Mouse (Mus musculus): ENCODE measurements around the gene 1810049J17Rik.
A peak's percentile ranks its signal among the peaks of the same experiment; 100 is the strongest.

1810049J17Rik gene

DNA sequence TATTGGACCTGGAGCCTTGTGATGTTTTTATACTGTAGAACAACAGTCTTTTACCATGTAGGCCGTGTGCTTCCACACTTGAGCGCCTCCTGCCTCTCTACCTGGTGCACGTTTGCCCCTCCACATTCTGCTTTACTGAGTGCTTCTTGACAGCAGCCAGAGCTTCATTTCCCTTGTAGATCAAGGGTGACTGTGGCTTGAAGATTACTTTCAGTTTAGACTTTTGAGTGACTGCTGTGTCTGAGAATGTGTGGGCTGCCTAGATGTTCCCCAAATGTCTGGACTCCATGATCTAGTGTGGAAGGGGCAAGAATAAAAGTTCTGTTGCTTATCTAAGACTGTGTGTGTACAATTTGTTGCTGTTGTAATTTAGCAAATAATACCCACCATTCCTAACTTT lies 27.3 kb upstream of the 1810049J17Rik start:
- no peak for DNase-seq (ENCODE audit: low read depth, low spot score)

DNA sequence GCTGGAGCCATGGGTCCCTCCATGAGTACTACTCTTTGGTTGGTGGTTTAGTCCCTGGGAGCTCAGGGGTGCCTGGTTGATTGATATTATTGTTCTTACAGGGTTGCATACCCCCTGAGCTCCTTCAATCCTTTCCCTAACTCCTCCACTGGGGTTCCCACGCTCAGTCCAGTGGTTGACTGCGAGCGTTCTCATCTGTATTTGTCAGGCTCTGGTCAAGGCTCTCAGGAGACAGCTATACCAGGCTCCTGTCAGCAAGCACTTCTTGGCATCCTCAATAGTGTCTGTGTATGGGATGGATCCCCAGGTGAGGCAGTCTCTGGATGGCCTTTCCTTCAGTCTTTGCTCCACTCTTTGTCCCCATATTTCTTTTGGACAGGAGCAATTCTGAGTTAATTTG lies 25.2 kb upstream of the 1810049J17Rik start:
- DNase-seq (ENCODE audit: low read depth, low spot score) = no peak

DNA sequence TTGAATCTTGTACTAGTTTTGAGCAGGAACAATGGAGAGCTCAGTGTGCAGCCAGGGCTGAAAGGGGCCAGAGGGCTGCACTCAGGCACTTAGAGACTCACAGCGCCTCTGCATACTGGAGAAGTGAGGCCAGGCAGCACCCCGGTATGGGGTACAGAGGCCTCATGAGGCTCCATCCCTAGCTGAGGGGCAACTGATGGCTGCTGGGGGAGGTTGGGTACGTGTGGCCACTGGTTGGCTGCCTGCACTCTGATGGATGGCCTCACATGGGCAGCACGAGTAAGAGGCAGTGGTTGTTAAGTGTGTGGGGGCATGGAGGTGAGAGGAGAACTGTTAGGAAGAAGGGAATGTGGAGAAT lies 19.7 kb upstream of the 1810049J17Rik start:
- no peak for DNase-seq (ENCODE audit: low read depth, low spot score)

DNA sequence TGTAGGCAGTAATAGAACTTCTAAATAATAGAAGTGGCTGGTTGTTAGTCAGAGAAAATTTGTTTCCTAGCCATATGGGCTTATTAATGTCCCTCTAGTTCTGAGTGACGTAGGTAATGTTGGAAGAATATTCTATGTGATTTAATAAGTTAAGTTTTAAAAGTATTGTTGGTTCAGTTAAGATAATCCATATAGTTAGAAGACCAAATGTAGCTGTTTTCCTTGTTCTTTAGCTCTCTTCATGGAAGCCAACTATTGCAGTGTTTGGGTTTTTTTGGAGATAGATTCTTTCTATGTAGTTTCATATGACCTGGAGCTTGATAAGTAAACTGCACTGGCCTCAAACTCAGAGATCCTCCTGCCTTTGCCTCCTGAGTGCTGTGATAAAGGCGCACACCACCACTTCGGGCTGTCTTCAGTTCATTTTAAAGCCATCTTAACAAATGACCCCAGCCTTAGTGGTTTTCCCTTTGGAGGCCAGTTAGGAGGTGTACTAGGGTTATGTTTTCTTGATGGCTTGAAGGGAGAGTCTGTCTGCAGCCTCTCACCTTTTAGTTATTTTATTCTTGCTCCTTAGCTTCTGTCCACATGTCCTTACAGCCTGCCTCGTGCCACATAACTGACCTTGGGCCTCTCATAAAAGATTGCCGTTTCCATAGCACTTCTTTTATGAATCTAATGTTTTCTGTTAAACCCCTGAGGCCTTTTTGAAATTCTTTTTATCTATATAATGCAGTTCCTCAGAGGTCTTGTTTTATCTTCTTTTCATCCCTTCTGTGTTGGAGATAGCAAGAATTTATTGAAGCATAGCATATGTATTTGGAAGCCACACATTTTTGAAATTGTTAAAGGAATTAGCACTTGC lies 19.1 kb upstream of the 1810049J17Rik start:
- no peak for DNase-seq (ENCODE audit: low read depth, low spot score)

DNA sequence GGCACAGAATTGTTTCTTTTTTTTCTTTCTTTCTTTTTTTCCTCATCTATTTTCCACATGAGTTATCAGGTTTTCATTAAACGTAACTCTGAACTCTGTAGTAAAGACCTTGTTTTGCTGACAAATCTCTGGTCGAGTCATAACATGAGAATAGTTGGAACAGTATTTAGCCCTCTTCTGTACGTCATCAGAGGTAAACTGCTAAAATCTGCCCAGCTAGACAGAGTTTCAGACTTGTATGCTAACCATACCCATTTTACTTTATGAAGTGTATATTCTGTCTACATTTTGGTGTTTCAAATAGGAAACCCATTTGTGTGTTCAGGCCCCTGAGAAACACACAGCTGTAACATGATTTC lies 16.1 kb upstream of the 1810049J17Rik start:
- no peak for DNase-seq (ENCODE audit: low read depth, low spot score)

DNA sequence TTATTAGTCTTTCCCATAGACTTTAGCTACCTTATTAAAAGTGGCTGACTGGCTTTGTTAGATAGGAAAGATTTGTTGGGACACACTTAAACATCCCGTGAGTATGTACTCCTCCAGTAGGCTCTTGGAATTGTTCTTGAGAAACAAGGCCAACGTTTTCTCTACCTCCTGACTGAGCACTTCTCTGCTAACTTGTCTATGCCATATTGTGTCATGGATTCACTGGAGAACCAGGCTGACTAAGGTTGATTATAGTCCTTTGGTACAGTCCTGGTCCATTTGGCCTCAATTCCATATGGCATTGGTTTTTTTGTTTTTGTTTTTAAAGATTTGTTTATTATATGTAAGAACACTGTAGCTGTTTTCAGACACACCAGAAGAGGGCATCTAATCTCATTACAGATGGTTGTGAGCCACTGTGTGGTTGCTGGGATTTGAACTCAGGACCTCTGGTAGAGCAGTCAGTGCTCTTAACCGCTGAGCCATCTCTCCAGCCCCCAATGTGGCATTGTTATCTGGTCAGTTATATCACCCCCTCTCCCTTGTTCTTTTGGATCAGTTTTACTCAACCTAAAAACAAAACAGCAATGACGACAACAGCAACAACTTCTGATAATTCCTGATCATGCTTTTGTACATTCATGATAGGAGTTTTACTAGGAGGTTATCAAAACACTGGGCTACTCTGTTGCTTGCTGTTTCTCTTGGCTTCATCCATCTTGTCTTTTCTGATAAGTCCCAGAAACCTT lies 15.5 kb upstream of the 1810049J17Rik start:
- DNase-seq (ENCODE audit: low read depth, low spot score) = no peak

DNA sequence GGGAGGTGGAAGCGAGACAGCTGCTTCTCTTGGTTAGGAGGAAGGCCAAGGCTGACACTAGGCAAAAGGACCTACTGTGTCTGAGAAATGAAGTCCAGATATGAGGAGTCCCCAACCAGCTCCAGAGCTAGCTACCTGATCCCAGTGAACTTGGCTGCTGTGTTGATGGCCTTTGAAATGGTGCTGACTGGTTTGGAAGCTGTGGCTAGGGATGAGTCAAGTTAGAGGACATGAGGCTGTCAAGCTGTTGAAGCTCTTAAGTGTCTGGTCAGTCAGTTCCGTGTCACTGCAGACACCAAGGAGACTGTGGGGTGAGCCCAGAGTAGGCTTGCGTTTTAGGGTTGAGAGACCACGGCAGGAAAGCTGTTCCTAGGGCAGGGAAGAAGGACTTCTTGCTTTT lies 12.7 kb upstream of the 1810049J17Rik start:
- no peak for DNase-seq (ENCODE audit: low read depth, low spot score)

DNA sequence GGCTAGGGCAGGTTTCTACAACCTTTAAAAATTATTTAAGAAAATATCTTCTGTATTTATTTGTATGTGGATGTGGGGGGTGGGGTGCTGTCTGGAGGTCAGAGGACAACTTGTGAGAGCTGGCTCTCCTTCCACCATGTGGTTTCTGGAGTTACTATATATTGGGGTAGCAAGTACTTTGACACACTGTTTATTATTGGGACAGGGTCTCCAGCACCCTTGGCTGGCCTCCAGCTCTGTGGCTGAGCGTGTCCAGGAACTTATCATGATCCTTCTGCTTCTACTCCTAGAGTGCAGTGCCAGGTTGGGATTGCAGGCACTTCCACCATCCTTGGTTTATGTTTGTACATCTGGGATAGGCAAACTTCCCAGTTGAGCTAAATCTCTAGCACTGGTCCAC lies 9.6 kb upstream of the 1810049J17Rik start:
- no peak for DNase-seq (ENCODE audit: low read depth, low spot score)

DNA sequence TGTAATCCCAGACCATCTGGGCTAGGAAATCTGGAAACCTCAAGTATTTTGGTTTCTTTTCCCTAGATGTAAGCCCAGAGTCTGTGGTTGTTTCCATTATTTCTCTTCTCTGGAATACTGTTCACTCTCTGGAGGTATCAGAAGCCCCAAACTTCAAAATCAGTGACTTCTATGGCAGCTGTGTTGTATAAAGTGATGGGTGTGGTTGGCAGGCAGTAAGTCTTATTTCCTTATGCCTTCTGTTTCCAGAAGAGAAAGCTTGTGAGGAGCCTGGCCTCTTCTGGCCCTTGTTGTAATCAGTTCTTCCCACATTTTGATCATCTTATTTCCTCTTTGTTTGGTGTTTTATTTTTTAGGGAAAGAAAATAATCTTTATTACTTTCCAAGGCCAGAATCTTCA lies 9.2 kb upstream of the 1810049J17Rik start:
- DNase-seq (ENCODE audit: low read depth, low spot score) = no peak

DNA sequence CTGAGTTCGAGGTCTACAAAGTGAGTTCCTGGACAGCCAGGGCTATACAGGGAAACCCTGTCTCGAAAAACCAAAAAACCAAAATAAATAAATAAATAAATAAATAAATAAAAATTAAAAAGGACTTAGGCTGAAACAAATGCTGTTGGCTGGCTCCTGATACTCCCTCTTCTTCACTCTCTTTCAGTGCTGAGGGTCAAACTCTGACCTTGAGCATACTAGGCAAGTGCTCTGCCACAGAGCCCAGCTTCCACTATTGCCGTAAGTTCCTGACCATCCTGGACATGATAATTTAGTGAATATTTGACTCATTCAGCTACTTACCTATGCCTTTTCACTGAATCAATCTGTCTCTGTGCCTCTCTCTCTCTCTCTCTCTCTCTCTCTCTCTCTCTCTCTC lies 8.7 kb upstream of the 1810049J17Rik start:
- DNase-seq (ENCODE audit: low read depth, low spot score) = no peak

DNA sequence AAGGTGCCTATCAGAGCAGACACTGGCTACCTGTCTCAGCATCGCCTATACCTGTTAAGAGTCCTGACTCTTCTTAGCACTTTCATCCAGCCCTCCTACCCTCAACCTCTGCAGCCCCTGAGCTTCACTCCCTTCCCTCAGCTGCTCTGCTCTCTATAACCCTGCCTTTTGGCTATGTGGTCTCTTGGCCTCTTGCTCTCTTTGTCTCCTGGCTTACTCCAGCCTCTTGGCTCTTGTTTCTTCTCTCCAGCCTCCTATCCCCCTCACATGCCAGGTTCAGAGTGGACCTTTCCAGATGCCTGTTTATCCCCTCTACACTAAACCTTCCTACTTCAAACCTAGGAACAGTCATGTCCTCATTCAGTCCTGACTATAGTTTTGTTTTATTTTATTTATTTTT lies 2.6 kb upstream of the 1810049J17Rik start:
- DNase-seq (ENCODE audit: low read depth, low spot score) = no peak

DNA sequence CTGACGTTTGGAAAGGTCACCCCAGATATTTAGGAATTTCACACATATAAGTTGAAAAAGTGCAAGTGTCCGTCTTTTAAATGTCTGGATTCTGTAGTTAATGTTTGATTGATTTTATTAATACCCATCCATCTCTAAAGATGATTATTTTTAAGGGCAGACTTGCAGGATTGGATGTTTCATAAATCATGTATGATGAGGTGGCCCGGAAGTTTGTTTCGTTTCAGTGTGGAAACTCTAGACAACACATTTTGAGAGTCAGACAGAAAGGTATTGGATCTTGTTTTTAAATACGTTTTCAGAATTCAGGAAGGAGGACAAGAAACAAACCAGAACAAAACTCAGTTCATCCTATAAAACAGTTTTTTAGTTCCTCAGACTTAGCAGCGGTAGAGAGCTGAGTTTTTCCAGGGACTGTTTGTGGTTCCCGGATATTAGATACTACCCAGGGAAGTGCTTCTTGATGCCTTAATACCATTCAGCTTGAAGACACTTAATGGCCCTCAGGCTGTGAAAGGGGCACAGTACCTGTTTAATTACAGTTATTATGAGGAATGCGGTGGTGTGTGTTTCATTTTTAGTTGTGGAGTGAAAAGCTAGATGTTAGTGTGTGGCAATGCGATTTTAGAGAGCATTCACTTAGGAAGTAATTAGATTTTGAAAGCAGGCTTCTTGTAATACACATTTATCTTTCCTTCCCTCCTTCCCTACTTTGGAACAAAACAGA lies 1.1 kb upstream of the 1810049J17Rik start:
- DNase-seq (ENCODE audit: low read depth, low spot score) = no peak

DNA sequence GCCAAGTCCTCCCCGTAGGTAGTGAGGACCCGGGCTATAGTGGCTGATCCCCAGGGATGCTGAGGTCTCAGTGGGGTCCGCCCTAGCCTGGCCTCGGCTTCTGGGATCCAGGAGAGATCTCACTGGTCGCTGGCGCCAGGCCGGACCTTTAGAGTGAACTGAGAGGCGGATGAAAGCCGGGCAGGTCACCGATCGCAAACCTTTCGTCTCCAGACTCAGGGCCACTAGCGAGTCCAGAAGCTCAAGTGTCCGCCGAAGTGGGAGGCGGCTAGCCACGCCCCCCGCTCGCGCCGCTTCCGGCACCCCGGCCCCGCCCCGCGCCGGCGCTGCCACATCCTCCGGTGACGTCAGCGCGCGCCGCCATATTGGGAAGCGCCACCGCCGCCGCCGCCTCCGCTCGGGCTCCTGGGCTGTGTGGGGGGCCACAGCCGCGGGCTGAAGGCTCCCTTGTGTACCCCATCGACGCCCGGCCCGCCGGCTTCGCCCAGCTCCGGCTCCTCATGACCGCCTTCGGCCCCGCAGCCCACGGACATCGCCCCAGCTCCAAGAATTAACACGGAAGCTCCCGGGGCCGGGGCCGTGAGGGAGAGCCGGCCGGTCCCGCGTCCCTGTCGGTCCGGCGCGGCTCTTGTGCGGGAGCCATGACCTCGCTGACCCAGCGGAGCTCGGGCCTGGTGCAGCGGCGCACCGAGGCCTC lies 460 bp downstream of the 1810049J17Rik start, which contains the start of gene Golph3:
TSS of gene Golph3 (plus strand) at position 360 of the 697 bp plus-strand sequence.
- DNase-seq (ENCODE audit: low read depth, low spot score) = peak; percentile 62

DNA sequence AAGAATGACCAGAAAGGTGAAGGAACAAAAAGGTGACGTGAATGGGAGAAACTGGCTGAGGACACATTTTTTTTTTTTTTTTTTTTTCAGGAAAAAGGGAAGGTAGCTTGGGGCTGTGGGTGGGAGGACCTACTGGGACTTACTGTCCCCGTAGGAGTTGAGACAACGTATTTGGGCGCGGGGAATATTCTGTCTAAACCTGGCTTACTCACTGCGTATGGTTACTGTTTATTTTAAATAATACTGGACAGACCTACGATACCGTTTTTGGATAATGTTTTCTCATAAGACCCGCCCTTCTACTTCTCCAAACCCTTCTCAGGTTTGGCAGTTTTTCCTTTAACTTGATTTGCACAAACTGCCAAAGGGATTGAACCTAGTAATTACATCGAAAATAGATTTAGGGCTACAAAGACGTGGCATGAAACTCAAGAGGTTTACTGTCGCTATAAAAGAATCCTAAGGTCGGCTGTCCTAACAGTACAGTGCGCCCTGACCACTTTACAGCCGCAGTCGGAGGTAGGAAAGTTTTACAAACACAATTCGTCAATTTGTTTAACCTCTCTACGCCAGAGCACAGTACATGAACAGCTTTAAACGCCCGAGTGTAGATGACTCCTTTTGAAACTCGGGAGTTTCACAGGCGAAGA lies 1.1 kb downstream of the 1810049J17Rik start:
- DNase-seq (ENCODE audit: low read depth, low spot score) = no peak

DNA sequence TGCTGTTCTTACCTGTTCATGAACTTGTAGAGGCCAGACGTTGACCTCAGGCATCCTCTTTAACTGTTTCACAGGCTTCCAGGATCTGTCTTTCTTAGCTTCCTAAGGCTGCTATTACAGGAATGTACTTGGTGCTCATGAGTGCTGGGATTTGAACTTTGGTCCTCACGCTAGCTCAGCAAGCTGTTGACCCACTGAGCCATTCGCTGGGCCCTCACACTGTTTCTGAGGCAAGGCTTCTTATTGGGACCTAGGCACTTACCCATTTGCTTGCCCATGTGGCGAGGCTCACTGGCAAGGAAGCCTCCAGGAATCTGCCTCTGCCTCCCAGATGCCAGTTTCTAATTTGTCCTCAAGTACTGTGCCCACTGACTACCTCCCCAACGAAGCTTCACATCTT lies 1.8 kb downstream of the 1810049J17Rik start:
- DNase-seq (ENCODE audit: low read depth, low spot score) = no peak

DNA sequence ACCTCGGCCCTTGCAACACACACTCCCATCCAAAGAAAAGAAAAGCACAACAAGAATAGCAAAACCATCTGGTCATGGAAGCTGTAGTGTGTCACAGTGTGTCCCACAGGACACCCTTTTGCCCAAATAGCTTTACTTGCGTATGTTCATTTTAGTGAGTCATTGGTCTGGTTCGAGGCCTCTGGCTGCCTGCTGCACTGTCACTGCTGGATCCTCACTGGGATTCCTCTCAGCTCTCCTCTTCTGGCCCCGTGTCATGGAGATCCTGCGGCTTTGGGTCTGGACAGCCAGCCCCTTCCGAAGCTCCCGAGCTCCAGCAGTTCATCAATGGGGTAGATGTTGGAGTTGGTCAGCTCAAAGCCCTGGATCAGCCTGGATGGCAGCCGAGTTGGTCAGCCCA lies 3.2 kb downstream of the 1810049J17Rik start:
- no peak for DNase-seq (ENCODE audit: low read depth, low spot score)

DNA sequence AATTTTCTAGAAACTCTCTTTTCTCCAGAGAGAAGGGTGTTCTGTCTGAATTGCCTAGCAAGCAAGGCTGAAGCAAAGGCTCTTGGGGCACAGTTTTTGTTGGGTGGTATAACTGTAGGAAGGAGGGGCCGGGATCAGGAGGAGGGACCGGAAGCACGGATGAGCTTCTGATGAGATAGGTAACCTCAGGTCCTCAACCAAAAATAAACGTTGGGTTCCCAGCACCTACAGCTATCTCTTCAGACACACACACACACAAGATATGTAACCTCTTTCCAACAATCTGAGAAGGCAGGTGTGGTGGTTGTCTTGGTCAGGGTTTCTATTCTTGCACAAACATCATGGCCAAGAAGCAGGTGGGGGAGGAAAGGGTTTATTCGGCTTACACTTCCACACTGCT lies 4.4 kb downstream of the 1810049J17Rik start:
- no peak for DNase-seq (ENCODE audit: low read depth, low spot score)

DNA sequence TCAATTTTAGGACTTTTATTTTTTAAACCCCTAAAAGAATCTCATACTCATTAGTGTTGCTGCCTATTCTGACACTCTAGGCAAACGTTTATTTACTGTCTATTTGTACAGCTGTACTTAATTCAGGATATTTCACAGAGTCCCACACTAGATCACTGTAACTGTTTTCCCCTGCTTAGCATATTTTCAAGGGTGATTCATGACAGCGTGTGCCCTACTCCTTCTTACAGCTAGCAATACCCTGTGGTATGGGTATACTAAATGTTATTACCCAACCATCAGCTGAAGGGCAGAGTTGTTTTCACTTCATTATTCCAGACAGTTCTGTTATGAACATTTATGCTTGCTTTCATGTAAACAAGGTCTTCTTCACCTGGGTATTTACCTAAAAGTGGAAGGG lies 5.7 kb downstream of the 1810049J17Rik start:
- DNase-seq (ENCODE audit: low read depth, low spot score) = no peak

DNA sequence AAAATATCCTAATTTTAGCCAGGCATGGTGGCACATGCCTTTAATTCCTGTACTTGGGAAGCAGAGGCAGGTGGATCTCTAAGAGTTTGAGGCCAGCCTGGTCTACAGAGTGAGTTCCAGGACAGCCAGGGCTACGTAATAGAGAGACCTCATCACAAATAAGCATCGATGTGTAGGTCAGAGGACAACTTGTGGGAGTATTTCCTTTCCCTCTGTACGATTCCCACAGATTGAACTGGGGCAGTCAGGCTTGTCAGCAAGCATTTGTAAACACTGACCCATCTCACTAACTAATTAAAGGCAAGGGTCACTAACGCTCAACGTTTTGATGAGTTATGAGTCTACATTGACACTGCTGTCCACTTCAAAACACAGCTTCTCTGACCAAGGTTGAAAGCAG lies 7.1 kb downstream of the 1810049J17Rik start:
- DNase-seq (ENCODE audit: low read depth, low spot score) = no peak

DNA sequence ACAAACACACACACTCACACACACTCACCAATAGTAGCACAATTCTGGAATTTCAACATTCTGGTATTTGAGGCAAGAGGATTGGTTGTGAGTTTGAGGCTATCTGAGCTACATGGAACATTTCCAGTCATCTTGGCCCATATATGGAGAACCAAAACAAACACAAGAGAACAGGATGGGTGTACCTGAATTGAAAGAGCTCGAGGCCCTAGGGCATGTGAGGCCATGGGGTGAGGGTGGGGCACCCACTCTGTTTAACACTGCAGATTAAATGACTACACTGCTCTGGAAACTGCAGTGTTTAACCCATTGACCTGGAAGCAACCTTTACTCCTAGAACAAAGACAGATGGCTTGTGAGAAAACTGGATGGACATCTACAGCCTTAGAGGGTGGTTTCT lies 8.4 kb downstream of the 1810049J17Rik start:
- DNase-seq (ENCODE audit: low read depth, low spot score) = no peak

DNA sequence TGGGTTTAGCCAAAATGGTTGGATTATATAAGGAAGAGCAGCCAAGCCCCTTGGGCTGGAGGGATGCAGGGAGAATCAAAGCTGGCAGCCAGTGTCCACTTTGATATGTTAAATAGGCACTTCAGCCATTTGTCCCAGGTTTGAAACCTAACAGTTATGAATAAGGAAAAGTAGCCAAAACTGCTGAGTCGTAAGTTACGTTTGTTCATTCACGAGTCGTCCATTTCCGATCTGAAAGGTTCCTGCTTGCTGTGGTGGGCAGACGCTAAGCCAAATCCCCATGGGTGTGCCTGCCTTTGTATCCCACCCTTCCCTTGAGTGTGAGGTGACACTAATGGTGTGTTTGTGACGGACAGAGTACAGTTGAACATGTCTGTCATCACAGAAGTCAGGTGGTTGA lies 10.2 kb downstream of the 1810049J17Rik start:
- no peak for DNase-seq (ENCODE audit: low read depth, low spot score)
